Mouse (Mus musculus) small intestine, adult 2 months (tissue): ENCODE measurements around the gene Tmem262.

ENCODE experiments used
- CTCF ChIP-seq: fragments of 200-500 bp; IDR thresholded peaks from 2 replicates; pipeline ENCODE4 v1.5.1; 2012; ENCODE audit warnings: low read depth, mild to moderate bottlenecking, control low read depth, inconsistent platforms, low read length, moderate library complexity, mixed read lengths; ENCODE audit not compliant: insufficient replicate concordance, insufficient read length; ENCODE audit errors: extremely low read depth
- POLR2A ChIP-seq: fragments of 200-500 bp; IDR thresholded peaks from 2 replicates; pipeline ENCODE4 v1.6.1; 2012; ENCODE audit warnings: low read depth, mild to moderate bottlenecking, control low read depth, inconsistent platforms, low read length, moderate library complexity

DNA sequence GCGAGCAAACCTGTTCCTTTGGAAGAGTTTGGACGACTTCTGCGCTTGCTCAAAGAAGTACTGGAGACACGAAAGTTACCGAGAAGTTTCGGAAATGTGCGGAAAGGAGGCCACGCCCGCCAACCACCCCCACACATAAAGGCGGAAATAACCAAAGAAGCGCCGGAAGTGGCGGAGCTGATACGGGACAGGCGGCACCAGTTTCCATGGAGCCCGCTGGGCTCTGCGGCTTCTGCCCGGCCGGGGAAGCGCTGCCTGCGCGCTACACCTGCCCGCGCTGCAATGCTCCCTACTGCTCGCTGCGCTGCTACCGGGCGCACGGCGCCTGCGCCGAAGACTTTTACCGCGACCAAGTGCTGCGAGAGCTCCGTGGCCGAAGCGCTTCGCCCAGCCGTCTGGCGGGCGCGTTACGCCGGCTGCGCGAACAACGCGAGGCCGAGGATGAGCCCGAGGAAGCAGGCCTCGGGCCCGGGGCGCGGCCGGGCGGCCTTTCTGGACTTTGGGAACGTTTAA lies 18.8 kb upstream of the Tmem262 start, which contains the start of gene Znhit2:
- TF ChIP-seq POLR2A (peak; percentile 86), CTCF (no peak)
